Mouse (Mus musculus): ENCODE data around the gene Sfrp2. TPM values are rescaled to one million over a fixed set of nuclear protein-coding genes. Genes with fewer than 3 reads are reported as not detected.

The Sfrp2 gene
- total and polyA plus RNA-seq, 3 experiments = not detected

DNA sequence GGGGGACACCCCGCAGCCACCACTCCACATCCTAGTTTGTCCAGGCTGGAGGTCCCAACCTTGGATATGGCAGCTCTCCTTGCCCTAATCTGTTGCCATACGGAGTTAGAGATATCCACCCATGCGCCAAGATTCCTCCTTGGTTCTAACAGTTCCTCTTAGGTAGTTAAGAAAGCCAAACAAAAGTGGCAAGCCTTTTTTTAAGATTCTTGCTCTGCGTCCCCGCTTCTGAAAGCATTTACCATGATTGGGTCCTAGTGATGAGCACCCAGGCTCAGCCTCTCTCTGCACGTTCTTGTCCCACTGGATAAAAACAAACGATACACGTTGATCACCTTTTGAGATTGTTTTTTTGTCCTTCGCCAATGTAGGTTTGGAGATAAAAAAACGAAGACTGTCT lies 1.0 kb downstream of the Sfrp2 start:
- Histone ChIP-seq H3K27me3 (ENCODE audit: control insufficient read depth in 1 of 2, insufficient read depth in 2 of 2, low read length in 2 of 2) (no peaks in the 10 kb centered on the region), H3K9ac (ENCODE audit: control insufficient read depth, low read depth, low read length, poor library complexity, severe bottlenecking) (no peak overlapping the region), H3K4me3 (ENCODE audit: control insufficient read depth in 1 of 2, insufficient read depth in 1 of 2, low read depth in 2 of 2, low read length in 2 of 2) (no peak overlapping the region), H3K79me2 (ENCODE audit: control insufficient read depth, insufficient read depth, low read length, poor library complexity) (no peaks in the 10 kb centered on the region), H3K27ac (ENCODE audit: control insufficient read depth, low read depth, low read length) (no peak overlapping the region), H3K4me1 (ENCODE audit: control insufficient read depth in 1 of 2, insufficient read depth in 2 of 2, low read length in 2 of 2) (no peaks in the 10 kb centered on the region), H3K36me3 (ENCODE audit: control insufficient read depth in 1 of 2, insufficient read depth in 2 of 2, low read length in 2 of 2) (no peaks in the 10 kb centered on the region), H3K9me3 (replicated peaks; ENCODE audit: insufficient read depth, low read length) (no peaks in the 10 kb centered on the region)
- no peak for DNase-seq (ENCODE audit: low read depth, low spot score)
- TF ChIP-seq ZKSCAN1 (IDR thresholded peaks at IDR 0.05; ENCODE audit: low read depth, low read length) (no peak), TBP (IDR thresholded peaks at IDR 0.05; ENCODE audit: low read depth, low read length) (no peak), ZMIZ1 (IDR thresholded peaks at IDR 0.05; ENCODE audit: low read depth, low read length) (no peak), USF2 (IDR thresholded peaks at IDR 0.05; ENCODE audit: borderline replicate concordance in 1 of 2, insufficient read depth in 1 of 2, low read depth in 1 of 2, low read length in 2 of 2) (no peak), TAL1 (IDR thresholded peaks at IDR 0.05; ENCODE audit: low read length) (no peak), E2F4 (IDR thresholded peaks at IDR 0.05; ENCODE audit: borderline replicate concordance, low read depth, low read length) (no peak)

DNA sequence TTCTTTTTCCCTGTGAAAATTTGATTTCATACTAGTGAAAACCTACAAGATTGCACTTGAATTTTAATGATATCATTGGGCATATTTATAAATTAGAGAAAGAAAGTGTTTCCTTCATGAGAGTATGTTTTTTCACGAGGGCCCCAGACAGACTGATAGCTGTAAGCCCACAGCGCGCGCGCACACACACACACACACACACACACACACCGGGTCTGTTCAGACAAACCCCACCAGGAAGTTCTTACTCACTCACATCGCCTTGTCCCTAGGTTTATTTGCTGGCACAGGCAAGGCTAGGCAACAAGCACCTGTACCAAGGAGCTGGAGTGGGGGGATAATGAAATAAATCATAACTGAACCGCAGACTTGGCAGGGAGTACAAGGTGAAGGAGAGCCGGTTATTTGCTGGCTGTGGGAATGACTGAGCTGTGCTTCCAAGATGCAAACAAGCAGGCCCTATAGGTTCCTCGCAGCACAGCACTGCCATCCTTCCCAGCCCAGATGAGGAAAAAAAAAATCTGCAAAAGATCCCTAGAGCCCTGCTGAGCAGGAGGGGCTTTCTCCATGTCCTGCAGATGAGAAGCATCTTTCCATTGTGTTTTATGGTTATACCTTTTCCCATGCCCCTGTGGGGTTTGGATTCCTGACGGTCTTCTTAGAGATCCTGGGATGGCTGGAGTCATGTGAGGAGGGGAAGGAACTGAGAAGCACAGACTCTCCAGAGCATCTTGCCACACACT lies 2.3 kb downstream of the Sfrp2 start:
- H3K27me3 ChIP-seq (ENCODE audit: control insufficient read depth in 1 of 2, insufficient read depth in 2 of 2, low read length in 2 of 2) = no peaks in the 10 kb centered on the region
- DNase-seq (ENCODE audit: low read depth, low spot score) = no peak

DNA sequence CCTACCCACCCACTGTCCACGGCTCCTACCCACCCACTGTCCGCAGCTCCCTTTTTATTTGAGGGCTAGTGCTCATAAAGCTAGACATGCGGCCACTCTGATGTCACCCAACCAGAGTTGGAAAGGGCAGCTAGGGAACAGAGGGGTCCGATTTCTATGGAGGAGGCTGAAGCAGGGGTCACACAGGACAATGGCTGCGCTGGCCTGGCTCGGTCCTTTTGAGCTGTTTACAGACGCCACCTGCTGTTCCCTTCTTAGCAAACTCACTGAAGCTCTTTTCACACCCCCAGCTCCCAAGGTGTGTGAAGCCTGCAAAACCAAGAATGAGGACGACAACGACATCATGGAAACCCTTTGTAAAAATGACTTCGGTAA lies 2.9 kb downstream of the Sfrp2 start:
- Histone ChIP-seq H3K79me2 (ENCODE audit: control insufficient read depth, insufficient read depth, low read length, poor library complexity) (no peaks in the 10 kb centered on the region), H3K9me3 (replicated peaks; ENCODE audit: insufficient read depth, low read length) (no peaks in the 10 kb centered on the region; the same call in 1 of the 2 replicates), H3K9ac (ENCODE audit: control insufficient read depth, low read depth, low read length, poor library complexity, severe bottlenecking) (no peak overlapping the region), H3K27ac (ENCODE audit: control insufficient read depth, low read depth, low read length) (no peak overlapping the region), H3K27me3 (ENCODE audit: control insufficient read depth in 1 of 2, insufficient read depth in 2 of 2, low read length in 2 of 2) (no peaks in the 10 kb centered on the region), H3K4me1 (ENCODE audit: control insufficient read depth in 1 of 2, insufficient read depth in 2 of 2, low read length in 2 of 2) (no peaks in the 10 kb centered on the region), H3K36me3 (ENCODE audit: control insufficient read depth in 1 of 2, insufficient read depth in 2 of 2, low read length in 2 of 2) (no peaks in the 10 kb centered on the region), H3K4me3 (ENCODE audit: control insufficient read depth in 1 of 2, insufficient read depth in 1 of 2, low read depth in 2 of 2, low read length in 2 of 2) (no peak overlapping the region)
- DNase-seq (ENCODE audit: low read depth, low spot score) = no peak
- TF ChIP-seq TBP (IDR thresholded peaks at IDR 0.05; ENCODE audit: low read depth, low read length) = no peak
- TF ChIP-seq POLR2AphosphoS5 (IDR thresholded peaks at IDR 0.05; ENCODE audit: borderline replicate concordance, low read depth, low read length) = no peak
- no peak for TF ChIP-seq GATA1 (IDR thresholded peaks at IDR 0.05; ENCODE audit: low read depth, low read length)
- no peak for TF ChIP-seq MAZ (IDR thresholded peaks at IDR 0.05; ENCODE audit: low read depth, low read length)
- TF ChIP-seq CHD1 (IDR thresholded peaks at IDR 0.05; ENCODE audit: low read depth, low read length) = no peak
- no peak for TF ChIP-seq RAD21 (IDR thresholded peaks at IDR 0.05; ENCODE audit: low read depth, low read length)
- no peak for TF ChIP-seq UBTF (IDR thresholded peaks at IDR 0.05; ENCODE audit: borderline replicate concordance, insufficient read depth, low read depth, low read length)
- no peak for TF ChIP-seq ZKSCAN1 (IDR thresholded peaks at IDR 0.05; ENCODE audit: low read depth, low read length)

More for the DNA sequence above, 2.3 kb downstream of the Sfrp2 start:
- Histone ChIP-seq H3K36me3 (ENCODE audit: control insufficient read depth in 1 of 2, insufficient read depth in 2 of 2, low read length in 2 of 2) (no peaks in the 10 kb centered on the region), H3K9me3 (replicated peaks; ENCODE audit: insufficient read depth, low read length) (no peaks in the 10 kb centered on the region), H3K4me1 (ENCODE audit: control insufficient read depth in 1 of 2, insufficient read depth in 2 of 2, low read length in 2 of 2) (no peaks in the 10 kb centered on the region), H3K27ac (ENCODE audit: control insufficient read depth, low read depth, low read length) (no peak overlapping the region), H3K4me3 (ENCODE audit: control insufficient read depth in 1 of 2, insufficient read depth in 1 of 2, low read depth in 2 of 2, low read length in 2 of 2) (no peak overlapping the region), H3K9ac (ENCODE audit: control insufficient read depth, low read depth, low read length, poor library complexity, severe bottlenecking) (no peak overlapping the region), H3K79me2 (ENCODE audit: control insufficient read depth, insufficient read depth, low read length, poor library complexity) (no peaks in the 10 kb centered on the region)
- TF ChIP-seq HCFC1 (IDR thresholded peaks at IDR 0.05; ENCODE audit: low read depth, low read length) = no peak
- no peak for TF ChIP-seq USF2 (IDR thresholded peaks at IDR 0.05; ENCODE audit: borderline replicate concordance in 1 of 2, insufficient read depth in 1 of 2, low read depth in 1 of 2, low read length in 2 of 2)
- no peak for TF ChIP-seq MYC (IDR thresholded peaks at IDR 0.05; ENCODE audit: low read depth, low read length)
- TF ChIP-seq POLR2AphosphoS5 (IDR thresholded peaks at IDR 0.05; ENCODE audit: borderline replicate concordance, low read depth, low read length) = no peak
- no peak for TF ChIP-seq CHD1 (IDR thresholded peaks at IDR 0.05; ENCODE audit: low read depth, low read length)
- no peak for TF ChIP-seq MYB (IDR thresholded peaks at IDR 0.05; ENCODE audit: low read depth, low read length)
